Mouse (Mus musculus) lung, postnatal 25 days (tissue): ENCODE results near the gene Olfr1231.

Experiments used
- DNase-seq: peaks from one replicate; pipeline ENCODE4 v3.0.0; 2022; ENCODE audit warnings: low spot score

Gene Olfr1231

DNA sequence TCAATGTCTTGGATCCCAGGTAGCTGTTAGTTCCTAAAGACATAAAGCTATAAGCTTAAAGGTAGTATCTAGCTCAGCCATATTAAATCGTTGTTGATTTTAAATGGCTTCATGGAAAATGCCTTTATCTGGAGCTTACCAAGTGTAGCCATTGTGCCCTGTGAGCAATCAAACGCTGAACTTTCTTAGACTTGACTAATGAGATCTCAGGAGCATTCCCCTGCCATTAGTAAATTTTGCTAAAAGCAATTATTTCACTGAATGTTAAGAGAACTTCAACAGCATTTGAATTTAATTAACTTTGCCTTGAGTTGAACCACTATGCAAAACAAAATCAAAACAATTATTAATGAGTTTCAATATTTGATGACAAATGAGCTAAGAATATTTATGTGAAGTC lies at the start of gene Olfr1231:
Gene Olfr1231, minus strand, starts transcription at position 101 of the 400 bp plus-strand sequence.
- no peak for DNase-seq

DNA sequence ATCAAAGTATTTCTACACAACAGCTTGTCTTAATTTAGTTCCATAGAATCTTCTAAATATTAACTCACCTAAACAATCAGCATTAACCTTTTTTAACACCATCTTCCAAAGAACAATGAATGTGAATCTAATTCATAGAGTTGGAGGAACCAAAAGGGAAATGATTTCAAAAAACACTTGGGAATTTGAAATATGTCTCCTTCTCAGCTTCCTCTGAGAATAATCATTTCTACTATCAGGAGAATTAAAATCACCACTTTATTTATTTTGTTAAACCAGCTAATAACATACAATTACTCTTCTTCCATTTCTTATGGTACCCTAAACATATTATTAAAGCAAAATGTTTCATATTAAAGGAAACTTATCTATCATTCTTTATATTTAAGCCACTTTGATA lies 35.4 kb upstream of the Olfr1231 start, which contains the start of gene Olfr1233:
Gene Olfr1233, minus strand, starts transcription at position 101 of the 400 bp plus-strand sequence.
- DNase-seq, result no peak

DNA sequence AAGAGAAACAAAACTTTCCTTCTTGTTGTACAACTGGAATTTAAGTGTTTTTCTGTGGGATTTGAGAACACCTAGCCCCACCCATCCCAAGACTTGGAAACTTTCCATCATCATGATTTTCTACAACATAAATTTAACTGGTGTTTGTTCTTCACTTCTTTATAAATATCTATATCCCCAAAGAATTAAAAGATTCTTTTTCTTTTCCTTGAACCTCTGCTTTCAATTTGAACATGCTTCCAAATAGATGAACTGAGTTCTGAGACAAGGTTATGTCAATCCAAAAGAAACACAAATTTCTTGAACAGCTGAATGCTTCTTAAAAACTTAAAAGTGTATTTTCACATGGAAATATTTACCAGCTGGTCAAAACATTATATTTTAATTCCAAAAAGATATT lies 22.7 kb upstream of the Olfr1231 start, which contains the start of gene Olfr1232:
Gene Olfr1232, minus strand, starts transcription at position 101 of the 400 bp plus-strand sequence.
- no peak for DNase-seq

DNA sequence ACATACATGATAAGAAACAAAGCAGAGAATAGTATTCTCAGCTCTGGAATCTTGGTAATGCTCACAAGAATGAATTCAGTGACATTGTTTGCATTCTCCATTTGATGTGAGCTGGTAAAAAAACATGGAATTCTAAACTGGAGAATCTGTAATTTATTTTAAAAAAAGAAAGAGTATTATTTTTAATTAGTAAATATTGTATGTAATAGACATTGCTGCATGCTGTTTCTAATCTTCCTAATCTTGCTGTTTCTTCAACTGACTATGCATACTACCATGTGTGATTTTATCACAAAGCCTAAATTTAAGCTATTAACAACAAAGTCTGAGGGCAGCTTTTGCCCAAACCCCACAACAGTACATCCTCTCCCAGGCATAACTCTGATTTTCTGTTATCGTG lies 9.7 kb downstream of the Olfr1231 start, which contains the start of gene Olfr1230:
Gene Olfr1230, minus strand, starts transcription at position 101 of the 400 bp plus-strand sequence.
- DNase-seq, result no peak

DNA sequence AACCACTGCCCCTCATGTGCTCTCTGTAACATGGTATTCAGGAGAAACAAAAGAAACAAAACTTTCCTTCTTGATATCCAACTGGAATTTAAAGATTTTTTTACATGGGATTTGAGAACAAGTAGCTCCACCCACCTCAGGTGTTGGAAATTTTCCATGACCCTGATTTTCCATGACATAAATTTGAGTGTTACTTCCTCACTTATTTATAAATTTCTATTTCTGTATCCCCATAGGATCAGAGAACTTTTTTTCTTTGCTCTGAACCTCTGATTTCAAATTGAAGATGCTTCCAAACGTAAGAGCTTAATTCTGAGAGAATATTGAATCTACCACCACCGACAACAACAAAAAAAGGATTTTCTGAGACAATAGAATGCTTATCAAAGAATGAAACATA lies 19.0 kb downstream of the Olfr1231 start, which contains the start of gene Olfr1229:
Gene Olfr1229, minus strand, starts transcription at position 101 of the 400 bp plus-strand sequence.
- DNase-seq, result no peak

DNA sequence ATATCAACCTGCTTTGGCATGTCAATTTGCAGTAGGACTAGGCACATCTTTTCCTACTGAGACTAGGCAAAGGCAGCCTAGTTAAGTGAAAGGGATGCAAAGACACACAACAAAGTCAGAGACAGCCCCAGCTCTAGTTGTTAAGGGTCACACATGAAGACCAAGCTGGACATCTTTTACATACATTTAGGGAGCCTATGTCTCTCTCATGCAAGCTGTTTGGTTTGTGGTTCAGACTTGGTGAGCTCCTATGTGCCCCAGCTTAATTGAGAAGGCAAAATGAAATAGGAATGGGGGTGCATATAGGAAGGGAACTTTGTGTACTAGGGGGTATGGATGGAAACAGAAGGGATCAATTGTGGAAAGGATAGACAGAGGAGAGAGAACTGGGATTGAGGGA lies 52.9 kb downstream of the Olfr1231 start, which contains the start of gene Olfr1228:
Gene Olfr1228, minus strand, starts transcription at position 101 of the 400 bp plus-strand sequence.
- no peak for DNase-seq
